Mouse (Mus musculus): ENCODE data around the gene Galr3. TPM values are rescaled to one million over a fixed set of nuclear protein-coding genes. Genes with fewer than 3 reads are reported as not detected.

Galr3 gene
- total and polyA plus RNA-seq, 3 experiments: 2.6 to 4.5 TPM; not detected in 1

- Histone ChIP-seq H3K9ac (ENCODE audit: control insufficient read depth, low read depth, low read length, poor library complexity, severe bottlenecking) (no peak overlapping the region), H3K9me3 (replicated peaks; ENCODE audit: insufficient read depth, low read length) (no peaks in the 10 kb centered on the region), H3K4me3 (ENCODE audit: control insufficient read depth in 1 of 2, insufficient read depth in 1 of 2, low read depth in 2 of 2, low read length in 2 of 2) (no peak overlapping the region), H3K27ac (ENCODE audit: control insufficient read depth, low read depth, low read length) (no peak overlapping the region), H3K27me3 (ENCODE audit: control insufficient read depth in 1 of 2, insufficient read depth in 2 of 2, low read length in 2 of 2) (no peaks in the 10 kb centered on the region), H3K36me3 (ENCODE audit: control insufficient read depth in 1 of 2, insufficient read depth in 2 of 2, low read length in 2 of 2) (no peaks in the 10 kb centered on the region), H3K79me2 (ENCODE audit: control insufficient read depth, insufficient read depth, low read length, poor library complexity) (no peaks in the 10 kb centered on the region; the same call in 1 of the 2 replicates), H3K4me1 (ENCODE audit: control insufficient read depth in 1 of 2, insufficient read depth in 2 of 2, low read length in 2 of 2) (peaks cover 0 to 8% of the 10 kb centered on the region in 2 experiments; a peak in 2 of 4 replicates)
- DNase-seq (ENCODE audit: low read depth, low spot score): no peak
- TF ChIP-seq USF1 (IDR thresholded peaks at IDR 0.05; ENCODE audit: low read depth, low read length) (no peak), TBP (IDR thresholded peaks at IDR 0.05; ENCODE audit: low read depth, low read length) (no peak), ZC3H11A (IDR thresholded peaks at IDR 0.05; ENCODE audit: low read depth, low read length) (no peak), ZMIZ1 (IDR thresholded peaks at IDR 0.05; ENCODE audit: low read depth, low read length) (no peak), MYB (IDR thresholded peaks at IDR 0.05; ENCODE audit: low read depth, low read length) (no peak), MEF2A (IDR thresholded peaks at IDR 0.05; ENCODE audit: extremely low read depth, insufficient replicate concordance, low read depth, low read length, poor library complexity, severe bottlenecking) (no peak), TAL1 (IDR thresholded peaks at IDR 0.05; ENCODE audit: low read length) (no peak)
Observed at GRCm38 (mm10) chr15:79044837-79045236, 3.2 kb downstream of the Galr3 start.

DNA sequence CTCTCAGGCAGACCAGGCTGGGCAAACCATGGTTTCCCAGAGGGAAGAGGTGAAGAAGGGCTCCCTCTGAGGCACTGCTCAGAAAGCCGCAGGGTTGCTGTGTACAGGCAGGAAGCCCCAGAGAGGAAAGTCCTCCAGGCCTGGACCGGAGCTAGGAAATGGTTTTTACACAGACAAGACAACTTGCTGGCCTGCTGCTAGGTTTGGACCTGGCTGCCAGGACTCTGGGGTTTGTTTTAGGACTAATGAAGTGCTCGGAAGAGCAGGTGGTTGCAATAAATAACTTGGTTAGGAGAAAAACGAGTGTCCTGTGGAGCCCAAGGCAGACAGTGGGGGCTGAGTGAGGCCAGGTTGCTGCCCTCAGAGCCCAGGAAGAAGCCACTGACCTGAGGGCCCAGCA is 6.5 kb downstream of the Galr3 start:
- no peaks in the 10 kb centered on the region for H3K79me2 ChIP-seq (ENCODE audit: control insufficient read depth, insufficient read depth, low read length, poor library complexity)
- DNase-seq (ENCODE audit: low read depth, low spot score): no peak
- no peak overlapping the region for H3K4me3 ChIP-seq (ENCODE audit: control insufficient read depth in 1 of 2, insufficient read depth in 1 of 2, low read depth in 2 of 2, low read length in 2 of 2)
- no peaks in the 10 kb centered on the region; a peak in 1 of 4 replicates for H3K36me3 ChIP-seq (ENCODE audit: control insufficient read depth in 1 of 2, insufficient read depth in 2 of 2, low read length in 2 of 2)
- H3K4me1 ChIP-seq (ENCODE audit: control insufficient read depth in 1 of 2, insufficient read depth in 2 of 2, low read length in 2 of 2): no peaks in the 10 kb centered on the region
- no peaks in the 10 kb centered on the region for H3K27me3 ChIP-seq (ENCODE audit: control insufficient read depth in 1 of 2, insufficient read depth in 2 of 2, low read length in 2 of 2)
- TF ChIP-seq USF1 (IDR thresholded peaks at IDR 0.05; ENCODE audit: low read depth, low read length) (no peak), NELFE (IDR thresholded peaks at IDR 0.05; ENCODE audit: low read depth, low read length) (no peak), USF2 (IDR thresholded peaks at IDR 0.05; ENCODE audit: borderline replicate concordance in 1 of 2, insufficient read depth in 1 of 2, low read depth in 1 of 2, low read length in 2 of 2) (no peak), GATA1 (IDR thresholded peaks at IDR 0.05; ENCODE audit: low read depth, low read length) (no peak), UBTF (IDR thresholded peaks at IDR 0.05; ENCODE audit: borderline replicate concordance, insufficient read depth, low read depth, low read length) (no peak), ZKSCAN1 (IDR thresholded peaks at IDR 0.05; ENCODE audit: low read depth, low read length) (no peak), CHD1 (IDR thresholded peaks at IDR 0.05; ENCODE audit: low read depth, low read length) (no peak)
- H3K9me3 ChIP-seq (replicated peaks; ENCODE audit: insufficient read depth, low read length): no peaks in the 10 kb centered on the region
- no peak overlapping the region for H3K9ac ChIP-seq (ENCODE audit: control insufficient read depth, low read depth, low read length, poor library complexity, severe bottlenecking)
- no peak overlapping the region for H3K27ac ChIP-seq (ENCODE audit: control insufficient read depth, low read depth, low read length)
